Mouse (Mus musculus): ENCODE measurements around the gene Ptgir.

DNA sequence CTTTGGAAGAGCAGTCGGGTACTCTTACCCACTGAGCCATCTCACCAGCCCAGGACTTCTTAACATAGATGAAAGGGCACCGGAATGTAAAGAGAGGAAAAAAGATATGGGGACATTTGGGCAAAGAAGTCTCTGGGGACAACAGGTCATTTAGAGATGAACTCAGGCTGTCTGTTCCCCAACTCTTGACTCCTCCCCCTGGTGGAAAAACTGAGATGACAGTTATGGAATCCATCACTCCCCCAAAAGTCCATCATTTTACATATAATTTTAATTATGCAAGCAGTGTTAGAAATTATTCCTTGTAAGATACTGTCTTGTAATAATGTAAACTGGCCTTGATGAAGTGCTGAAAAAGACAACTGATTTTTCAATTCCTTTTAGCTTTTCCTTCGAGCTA is 28.6 kb upstream of the Ptgir start:
- TF ChIP-seq POLR2A (IDR thresholded peaks at IDR 0.05; ENCODE audit: borderline replicate concordance, insufficient read depth, low read length) (no peak), CTCF (IDR thresholded peaks at IDR 0.05; ENCODE audit: borderline replicate concordance, insufficient read depth, low read depth, low read length) (no peak)
